Mouse (Mus musculus) cerebellum, adult 2 months (tissue): ENCODE results near the gene Spc25.

ENCODE experiments used
- CTCF ChIP-seq: fragments of 200-500 bp; IDR thresholded peaks from 2 replicates; pipeline ENCODE4 v1.5.1; 2011; ENCODE audit warnings: low read depth, mild to moderate bottlenecking, control low read depth, low read length, moderate library complexity, borderline replicate concordance; ENCODE audit not compliant: insufficient read depth
- POLR2A ChIP-seq: fragments of 200-500 bp; IDR thresholded peaks from 2 replicates; pipeline ENCODE4 v1.6.1; 2011; ENCODE audit warnings: low read length, control low read depth, borderline replicate concordance; ENCODE audit not compliant: insufficient read depth

- TF ChIP-seq POLR2A = no peak
- TF ChIP-seq CTCF = no peak
Observed at GRCm38 (mm10) chr2:69158907-69159306, 47.1 kb downstream of the Spc25 start.
